Mouse (Mus musculus) limb, embryonic 15.5 days (tissue): ENCODE data around the gene Gfm1. TPM values are rescaled to one million over a fixed set of nuclear protein-coding genes. Genes with fewer than 3 reads are reported as not detected.

ENCODE experiments used
- polyA plus RNA-seq: library from polyadenylated mRNA; unstranded; fragments of >200 nt; fragmentation: Nextera tagmentation; extraction: Ambion mirVana; gene quantifications from 2 replicates; pipeline ENCODE4 v1.2.1, GENCODE M21; 2015

Gene Gfm1
- polyA plus RNA-seq, 1 experiment from 2014 or later: 35.5 TPM

Other genes starting within 250 kb of the Gfm1 start
- gene Mlf1, start 56.0 kb upstream of the Gfm1 start, polyA plus RNA-seq: 18.8 and 34.0 TPM in 2 replicates
- not detected in 2 replicates for gene Gm17402, start 54.9 kb upstream of the Gfm1 start, polyA plus RNA-seq
- 122 and 128 TPM in 2 replicates for gene Lxn, start 33.8 kb downstream of the Gfm1 start, polyA plus RNA-seq
- 9.8 and 14.1 TPM in 2 replicates for gene Rarres1, start 85.4 kb downstream of the Gfm1 start, polyA plus RNA-seq
- gene Mfsd1, start 152.6 kb downstream of the Gfm1 start, polyA plus RNA-seq: 57.4 and 58.5 TPM in 2 replicates